Mouse (Mus musculus) liver, embryonic 14.5 days (tissue): Measurements from ENCODE around the gene Mrps18c. TPM values are rescaled to one million over a fixed set of nuclear protein-coding genes. Genes with fewer than 3 reads are reported as not detected.

Experiments
- ATAC-seq: fragments of 200-750 bp; cut with Nextera tagmentation; 2 replicates; pipeline ENCODE4 v1.8.0; 2017; ENCODE audit warnings: moderate number of reproducible peaks, mild to moderate bottlenecking, moderate library complexity; ENCODE audit not compliant: insufficient read depth
- DNase-seq, 3 experiments: peaks; one replicate each; pipeline ENCODE4 v3.0.0-alpha.2; 2012 to 2013; ENCODE audit warnings: low read depth in 3 of 3, low spot score in 3 of 3
- H3K27ac ChIP-seq: fragments of 300-500 bp; sonication (generic); 2 replicates; pipeline ENCODE4 v1.5.1; 2014; ENCODE audit warnings: moderate library complexity, mild to moderate bottlenecking, control low read depth, inconsistent platforms
- H3K27me3 ChIP-seq: fragments of 300-500 bp; sonication (generic); 2 replicates; pipeline ENCODE4 v1.6.1; 2014; ENCODE audit warnings: mild to moderate bottlenecking, low read length, moderate library complexity; ENCODE audit not compliant: control insufficient read depth, insufficient read depth
- H3K36me3 ChIP-seq: fragments of 300-500 bp; sonication (generic); replicated peaks from 2 replicates; pipeline ENCODE4 v1.6.1; 2014; ENCODE audit warnings: low read depth; ENCODE audit not compliant: control insufficient read depth, insufficient read depth
- H3K4me1 ChIP-seq, 2 experiments: fragments of 200-500 bp in 1 of 2; fragments of 300-500 bp in 1 of 2; sonication (generic) in 1 of 2; replicated peaks; 2 replicates each; pipeline ENCODE4 v1.6.1; 2012 to 2014; ENCODE audit warnings: antibody characterized with exemption in 1 of 2, inconsistent platforms in 1 of 2, low read length in 1 of 2; ENCODE audit not compliant: control insufficient read depth in 2 of 2, insufficient read depth in 2 of 2
- H3K4me2 ChIP-seq: fragments of 300-500 bp; sonication (generic); 2 replicates; pipeline ENCODE4 v1.6.1; 2014; ENCODE audit warnings: low read depth, mild to moderate bottlenecking, control low read depth, moderate library complexity
- H3K4me3 ChIP-seq, 2 experiments: fragments of 200-500 bp in 1 of 2; fragments of 300-500 bp in 1 of 2; sonication (generic) in 1 of 2; 2 replicates each; pipeline ENCODE4 v1.5.1; 2012 to 2014; ENCODE audit warnings: low read depth in 2 of 2, low read length in 2 of 2, mild to moderate bottlenecking in 2 of 2, control low read depth in 1 of 2, inconsistent platforms in 1 of 2, moderate library complexity in 1 of 2; ENCODE audit not compliant: insufficient read depth in 1 of 2
- H3K9ac ChIP-seq: fragments of 300-500 bp; sonication (generic); replicated peaks from 2 replicates; pipeline ENCODE4 v1.6.1; 2014; ENCODE audit warnings: mild to moderate bottlenecking, control low read depth, moderate library complexity
- H3K9me3 ChIP-seq: fragments of 300-500 bp; sonication (generic); 2 replicates; pipeline ENCODE4 v1.6.1; 2016; ENCODE audit warnings: low read length, mixed read lengths; ENCODE audit not compliant: control insufficient read depth
- CTCF ChIP-seq: IDR thresholded peaks from 2 replicates; pipeline ENCODE4 v1.5.1; 2016; ENCODE audit warnings: antibody characterized with exemption, low read depth, control low read depth
- EP300 ChIP-seq: IDR thresholded peaks from 2 replicates; pipeline ENCODE4 v1.6.1; 2016; ENCODE audit warnings: antibody characterized with exemption, low read depth
- WGBS: fragments of 180-500 bp; shearing (Covaris S2); extraction: QIAGEN DNeasy Blood & Tissue Kit; methylation state at CpG from one replicate; pipeline ENCODE4 v1.1.7; 2014; ENCODE audit not compliant: insufficient replicate concordance; 5-methylcytosine and 5-hydroxymethylcytosine counted together
- polyA plus RNA-seq, 2 experiments: library from polyadenylated mRNA; depleted of rRNA in 1 of 2; stranded (reverse) in 1 of 2; unstranded in 1 of 2; fragments of >200 nt; fragmentation: Nextera tagmentation in 1 of 2; extraction: Ambion mirVana in 1 of 2; gene quantifications; 2 replicates each; pipeline versions ENCODE4 v1.2.1 to v1.2.3; 2012 to 2014

Gene Mrps18c
- polyA plus RNA-seq, 2 experiments = 49.4 to 180 TPM

- H3K27me3 ChIP-seq = no peaks in the 10 kb centered on the region
- DNase-seq = no peak
- H3K4me2 ChIP-seq = no peak overlapping the region
- H3K36me3 ChIP-seq = peaks cover 12% of the 10 kb centered on the region; the same call in 1 of the 2 replicates
- H3K4me1 ChIP-seq = peaks cover 3 to 8% of the 10 kb centered on the region in 2 experiments
- H3K9ac ChIP-seq = no peak overlapping the region
- 78% methylated on average over 4 of the region's 4 CpGs for WGBS
- H3K4me3 ChIP-seq = no peak overlapping the region
- H3K27ac ChIP-seq = no peak overlapping the region
- no peaks in the 10 kb centered on the region for H3K9me3 ChIP-seq
- no peak for ATAC-seq
- no peak for TF ChIP-seq CTCF
- TF ChIP-seq EP300 = no peak
Measured at GRCm38 (mm10) chr5:100818341-100818740, 19.9 kb downstream of the Mrps18c start.

- Histone ChIP-seq H3K27me3 (no peaks in the 10 kb centered on the region), H3K27ac (peak overlapping the region; percentile 73), H3K4me3 (peak overlapping the region; percentile 79 to 93), H3K36me3 (peaks cover 2% of the 10 kb centered on the region; the same call in 1 of the 2 replicates), H3K4me1 (peaks cover 3 to 8% of the 10 kb centered on the region in 2 experiments), H3K9me3 (no peaks in the 10 kb centered on the region), H3K9ac (peak overlapping the region; percentile 85), H3K4me2 (peak overlapping the region; percentile 73)
- TF ChIP-seq EP300 (no peak), CTCF (peak; percentile 60)
- WGBS = 22% methylated on average over 16 of the region's 16 CpGs
- ATAC-seq = peak; percentile 33
- peak in 1 of 3 experiments; percentile 31 for DNase-seq
Measured at GRCm38 (mm10) chr5:100819568-100820480, 21.4 kb downstream of the Mrps18c start.

- ATAC-seq = peak; percentile 95
- Histone ChIP-seq H3K4me3 (peak within 1 kb of the TSS; percentile 79 to 93), H3K27me3 (no peaks in the 10 kb centered on the region), H3K27ac (peak within 1 kb of the TSS; percentile 73), H3K4me2 (peak within 1 kb of the TSS; percentile 73), H3K4me1 (peaks cover 3 to 8% of the 10 kb centered on the region in 2 experiments), H3K9me3 (no peaks in the 10 kb centered on the region), H3K36me3 (peaks cover 2% of the 10 kb centered on the region; the same call in 1 of the 2 replicates), H3K9ac (peak within 1 kb of the TSS; percentile 85)
- under 1% methylated on average over 63 of the region's 63 CpGs for WGBS
- TF ChIP-seq EP300 (no peak), CTCF (0 out of 2 replicates have a peak, but pooled peaks have one; percentile 40)
- DNase-seq = peak; percentile 73 to 81 (median 74)
Measured at GRCm38 (mm10) chr5:100820483-100821184, 22.2 kb downstream of the Mrps18c start, which contains the start of gene Abraxas1. TSS of gene Abraxas1 (minus strand) at chr5:100820965.

GRCm38 (mm10) chr5:100821375-100821774 lies 22.9 kb downstream of the Mrps18c start:
- WGBS = 66% methylated on average over 8 of the region's 8 CpGs
- DNase-seq = no peak

More at GRCm38 (mm10) chr5:100821375-100821774, 22.9 kb downstream of the Mrps18c start:
- Histone ChIP-seq H3K9me3 (no peaks in the 10 kb centered on the region), H3K9ac (no peak overlapping the region; the same call in 1 of the 2 replicates), H3K27ac (no peak overlapping the region), H3K4me2 (peak overlapping the region; percentile 73), H3K27me3 (no peaks in the 10 kb centered on the region), H3K36me3 (peaks cover under 1% of the 10 kb centered on the region; the same call in 1 of the 2 replicates), H3K4me3 (peak overlapping the region in 1 of 2 experiments; percentile 93; a peak in 2 of 4 replicates), H3K4me1 (peaks cover 3 to 8% of the 10 kb centered on the region in 2 experiments)
- no peak for ATAC-seq
- TF ChIP-seq CTCF (no peak), EP300 (no peak)
